Mouse (Mus musculus) heart, adult 2 months (tissue): ENCODE results near the gene Corin.

ENCODE experiments used
- CTCF ChIP-seq: fragments of 200-600 bp; IDR thresholded peaks from 2 replicates; pipeline ENCODE4 v1.8.1; 2022; ENCODE audit warnings: antibody characterized with exemption, mild to moderate bottlenecking, moderate library complexity
- EP300 ChIP-seq: fragments of 200-500 bp; IDR thresholded peaks from 2 replicates; pipeline ENCODE4 v1.6.1; 2011; ENCODE audit warnings: low read depth, low read length, control low read depth; ENCODE audit not compliant: insufficient read depth

GRCm38 (mm10) chr5:72453176-72453575 is 51.1 kb downstream of the Corin start:
- TF ChIP-seq EP300 (no peak), CTCF (no peak)
